19 mouse cellular contexts compared by ENCODE assay signal in genomic region chr17:62246650-62247049, GRCm38 (mm10).
A peak's percentile ranks its signal among the peaks of the same experiment; 100 is the strongest.
DNase-seq lines count a peak whose midpoint lies in the region; ATAC-seq and TF ChIP-seq lines count a peak whose summit lies in the region.
"Had no signal": no experiment of that assay in that cellular context is flagged by ENCODE, and none has a peak within 500 bp of the region (broad histone marks: within the 10 kb centered on the region; RNA-seq: fewer than 3 reads in every experiment).

No protein-coding gene starts in this region.

- DNase-seq in forebrain, embryonic 10.5 days (ENCODE audit: extremely low spot score, low spot score): no peak
- DNase-seq in midbrain, postnatal 0 days (ENCODE audit: low spot score): no peak
- peak; percentile 27 for DNase-seq in brain, embryonic 14.5 days (ENCODE audit: low read depth)
- DNase-seq in thymus, postnatal 14 days: peak; percentile 9
- DNase-seq in lung, adult 2 months: no peak
- DNase-seq in testis, postnatal 14 days (ENCODE audit: low spot score): no peak
- DNase-seq: cerebellum, postnatal 25 days; heart, adult 2 months; kidney, postnatal 4 days; lung, postnatal 10 days; right cerebral cortex, postnatal 14 days had no signal

- TF ChIP-seq CTCF in midbrain, postnatal 0 days (IDR thresholded peaks at IDR 0.05): no peak
- no peak for TF ChIP-seq CTCF in brain, embryonic 14.5 days (IDR thresholded peaks at IDR 0.05; ENCODE audit: borderline replicate concordance, extremely low read depth, insufficient read depth, insufficient read length)
- no peak for TF ChIP-seq CTCF in lung, adult 2 months (IDR thresholded peaks at IDR 0.05; ENCODE audit: insufficient read depth, low read length)

- no peaks in the 10 kb centered on the region for H3K9me3 ChIP-seq in forebrain, embryonic 10.5 days
- no peaks in the 10 kb centered on the region for H3K9me3 ChIP-seq in forebrain, embryonic 16.5 days (ENCODE audit: control insufficient read depth, low read length)
- no peaks in the 10 kb centered on the region for H3K9me3 ChIP-seq in midbrain, embryonic 12.5 days
- H3K9me3 ChIP-seq in midbrain, postnatal 0 days (ENCODE audit: low read length): no peaks in the 10 kb centered on the region
- H3K9me3 ChIP-seq: embryonic facial prominence, embryonic 15.5 days; heart, embryonic 15.5 days; hindbrain, embryonic 10.5 days; limb, embryonic 13.5 days; liver, embryonic 15.5 days had no signal

- H3K4me3 ChIP-seq in forebrain, embryonic 10.5 days: no peak overlapping the region
- H3K4me3 ChIP-seq in forebrain, embryonic 16.5 days (replicated peaks; ENCODE audit: low read length): no peak overlapping the region
- no peak overlapping the region for H3K4me3 ChIP-seq in midbrain, embryonic 12.5 days
- H3K4me3 ChIP-seq in midbrain, postnatal 0 days (ENCODE audit: low read depth, low read length): no peak overlapping the region
- H3K4me3 ChIP-seq in lung, adult 2 months (replicated peaks; ENCODE audit: extremely low read depth, low read depth, low read length): no peak overlapping the region
- H3K4me3 ChIP-seq: embryonic facial prominence, embryonic 15.5 days; heart, adult 2 months; heart, embryonic 15.5 days; hindbrain, embryonic 10.5 days; limb, embryonic 13.5 days; liver, embryonic 15.5 days had no signal

- H3K36me3 ChIP-seq in forebrain, embryonic 10.5 days (replicated peaks): no peaks in the 10 kb centered on the region
- H3K36me3 ChIP-seq in forebrain, embryonic 16.5 days (ENCODE audit: control insufficient read depth, insufficient read depth): no peaks in the 10 kb centered on the region
- no peaks in the 10 kb centered on the region for H3K36me3 ChIP-seq in midbrain, embryonic 12.5 days
- no peaks in the 10 kb centered on the region for H3K36me3 ChIP-seq in midbrain, postnatal 0 days (ENCODE audit: insufficient read depth, low read length)
- H3K36me3 ChIP-seq: embryonic facial prominence, embryonic 15.5 days; heart, embryonic 15.5 days; hindbrain, embryonic 10.5 days; limb, embryonic 13.5 days; liver, embryonic 15.5 days had no signal

- 0 out of 2 replicates have a peak overlapping the region, but pooled peaks have one; percentile 44 for H3K27ac ChIP-seq in forebrain, embryonic 10.5 days
- H3K27ac ChIP-seq in forebrain, embryonic 16.5 days (ENCODE audit: low read length): no peak overlapping the region
- H3K27ac ChIP-seq in midbrain, embryonic 12.5 days (replicated peaks): peak overlapping the region; percentile 50
- H3K27ac ChIP-seq in midbrain, postnatal 0 days (ENCODE audit: low read depth, low read length): no peak overlapping the region
- H3K27ac ChIP-seq: embryonic facial prominence, embryonic 15.5 days; heart, adult 2 months; heart, embryonic 15.5 days; hindbrain, embryonic 10.5 days; limb, embryonic 13.5 days; liver, embryonic 15.5 days had no signal

- H3K27me3 ChIP-seq in forebrain, embryonic 10.5 days (ENCODE audit: poor library complexity, severe bottlenecking): no peaks in the 10 kb centered on the region
- H3K27me3 ChIP-seq in forebrain, embryonic 16.5 days (replicated peaks; ENCODE audit: control insufficient read depth, insufficient read depth, low read length): no peaks in the 10 kb centered on the region
- H3K27me3 ChIP-seq in midbrain, embryonic 12.5 days: no peaks in the 10 kb centered on the region
- H3K27me3 ChIP-seq in midbrain, postnatal 0 days (ENCODE audit: insufficient read depth, low read length): no peaks in the 10 kb centered on the region
- H3K27me3 ChIP-seq: embryonic facial prominence, embryonic 15.5 days; heart, embryonic 15.5 days; limb, embryonic 13.5 days; liver, embryonic 15.5 days had no signal

- no peak for TF ChIP-seq POLR2A in brain, embryonic 14.5 days (IDR thresholded peaks at IDR 0.05; ENCODE audit: borderline replicate concordance, extremely low read depth, insufficient read depth, insufficient read length, poor library complexity, severe bottlenecking)
- no peak for TF ChIP-seq POLR2A in lung, adult 2 months (IDR thresholded peaks at IDR 0.05; ENCODE audit: borderline replicate concordance, extremely low read depth, low read depth, low read length)

- 19% methylated on average over 4 of the region's 4 CpGs for WGBS in forebrain, embryonic 10.5 days
- 17% methylated on average over 4 of the region's 4 CpGs for WGBS in forebrain, embryonic 16.5 days
- 22% methylated on average over 4 of the region's 4 CpGs for WGBS in midbrain, embryonic 12.5 days
- 26% methylated on average over 4 of the region's 4 CpGs for WGBS in midbrain, postnatal 0 days
- WGBS in lung, adult 2 months: 58% methylated on average over 4 of the region's 4 CpGs

- H3K4me1 ChIP-seq in forebrain, embryonic 10.5 days: peaks cover 25% of the 10 kb centered on the region
- no peaks in the 10 kb centered on the region for H3K4me1 ChIP-seq in forebrain, embryonic 16.5 days (replicated peaks; ENCODE audit: control insufficient read depth, insufficient read depth, low read length)
- peaks cover 11% of the 10 kb centered on the region for H3K4me1 ChIP-seq in midbrain, embryonic 12.5 days
- H3K4me1 ChIP-seq in midbrain, postnatal 0 days (ENCODE audit: insufficient read depth, low read length): no peaks in the 10 kb centered on the region
- H3K4me1 ChIP-seq in lung, adult 2 months (ENCODE audit: control insufficient read depth, insufficient read depth, low read length): no peaks in the 10 kb centered on the region
- H3K4me1 ChIP-seq: embryonic facial prominence, embryonic 15.5 days; heart, embryonic 15.5 days; limb, embryonic 13.5 days; liver, embryonic 15.5 days had no signal

- H3K4me2 ChIP-seq in forebrain, embryonic 16.5 days (ENCODE audit: low read length): no peak overlapping the region
- no peak overlapping the region for H3K4me2 ChIP-seq in midbrain, embryonic 12.5 days (replicated peaks)
- H3K4me2 ChIP-seq in midbrain, postnatal 0 days (ENCODE audit: low read depth, low read length, poor library complexity, severe bottlenecking): no peak overlapping the region
- H3K4me2 ChIP-seq: embryonic facial prominence, embryonic 15.5 days; heart, embryonic 15.5 days; limb, embryonic 13.5 days; liver, embryonic 15.5 days had no signal

- H3K9ac ChIP-seq in forebrain, embryonic 16.5 days (replicated peaks; ENCODE audit: low read depth, low read length): no peak overlapping the region
- no peak overlapping the region for H3K9ac ChIP-seq in midbrain, embryonic 12.5 days (replicated peaks)
- H3K9ac ChIP-seq in midbrain, postnatal 0 days (replicated peaks; ENCODE audit: low read length, poor library complexity, severe bottlenecking): no peak overlapping the region
- H3K9ac ChIP-seq: embryonic facial prominence, embryonic 15.5 days; heart, embryonic 15.5 days; limb, embryonic 13.5 days; liver, embryonic 15.5 days had no signal

- ATAC-seq in forebrain, embryonic 16.5 days: no peak
- peak; percentile 64 for ATAC-seq in midbrain, embryonic 12.5 days (ENCODE audit: low FRiP score, low read depth)
- no peak for ATAC-seq in midbrain, postnatal 0 days (ENCODE audit: low FRiP score)
- ATAC-seq: forebrain, embryonic 14.5 days had no signal

Comparison
In these comparisons a context has a peak if more than half of its experiments do, and no peak if none do; other contexts are left out.
1. H3K27ac ChIP-seq: peak in forebrain, embryonic 10.5 days (single experiment) and midbrain, embryonic 12.5 days (single experiment); none in forebrain, embryonic 16.5 days (single experiment) and midbrain, postnatal 0 days (single experiment).
2. DNase-seq: peak in brain, embryonic 14.5 days (single experiment) and thymus, postnatal 14 days (single experiment); none in forebrain, embryonic 10.5 days (single experiment), midbrain, postnatal 0 days (single experiment), lung, adult 2 months (single experiment) and testis, postnatal 14 days (single experiment).